In genomic region chr10:34418204-34418756, GRCm38 (mm10) we compare ENCODE assay signal across 8 mouse cellular contexts. TPM values are rescaled to one million over a fixed set of nuclear protein-coding genes. Genes with fewer than 3 reads are reported as not detected.
A peak's percentile ranks its signal among the peaks of the same experiment; 100 is the strongest.
DNase-seq lines count a peak whose midpoint lies in the region; ATAC-seq and TF ChIP-seq lines count a peak whose summit lies in the region.

TSS of gene Nt5dc1 (minus strand) at chr10:34418552.

- DNase-seq in c-Kit-positive CD71-positive TER-119-positive erythroid progenitor cells, embryonic 14.5 days (ENCODE audit: low spot score): peak; percentile 93
- DNase-seq in heart, postnatal 0 days (ENCODE audit: low spot score): peak; percentile 90
- DNase-seq in kidney, postnatal 4 days: peak; percentile 98

- H3K9ac ChIP-seq in forebrain, embryonic 12.5 days: peak within 1 kb of the TSS; percentile 61
- peak within 1 kb of the TSS; percentile 78 for H3K9ac ChIP-seq in heart, postnatal 0 days (replicated peaks; ENCODE audit: low read depth, low read length)
- H3K9ac ChIP-seq in liver, embryonic 16.5 days (ENCODE audit: low read depth, low read length): peak within 1 kb of the TSS; percentile 90
- peak within 1 kb of the TSS; percentile 78 for H3K9ac ChIP-seq in neural tube, embryonic 13.5 days

- TF ChIP-seq CTCF in E14TG2a.4 (conservative IDR thresholded peaks at IDR 0.05; ENCODE audit: low read length): no peak
- no peak for TF ChIP-seq CTCF in heart, postnatal 0 days (IDR thresholded peaks at IDR 0.05; ENCODE audit: low read depth)
- no peak for TF ChIP-seq CTCF in testis, adult 2 months (IDR thresholded peaks at IDR 0.05; ENCODE audit: control insufficient read depth, insufficient read depth, insufficient replicate concordance, low read depth, low read length)

- peak within 1 kb of the TSS; percentile 60 for H3K4me2 ChIP-seq in forebrain, embryonic 12.5 days
- peak within 1 kb of the TSS; percentile 62 for H3K4me2 ChIP-seq in heart, postnatal 0 days (ENCODE audit: low read depth, low read length)
- peak within 1 kb of the TSS; percentile 77 for H3K4me2 ChIP-seq in liver, embryonic 16.5 days (ENCODE audit: low read depth, low read length)
- peak within 1 kb of the TSS; percentile 73 for H3K4me2 ChIP-seq in neural tube, embryonic 13.5 days

- H3K4me3 ChIP-seq in E14TG2a.4 (replicated peaks; ENCODE audit: low read length): peak within 1 kb of the TSS; percentile 91
- H3K4me3 ChIP-seq in forebrain, embryonic 12.5 days (replicated peaks): peak within 1 kb of the TSS; percentile 60
- peak within 1 kb of the TSS; percentile 62 for H3K4me3 ChIP-seq in heart, postnatal 0 days (ENCODE audit: low read depth, low read length)
- peak within 1 kb of the TSS; percentile 86 for H3K4me3 ChIP-seq in liver, embryonic 16.5 days (ENCODE audit: low read depth, low read length)
- peak within 1 kb of the TSS; percentile 65 for H3K4me3 ChIP-seq in neural tube, embryonic 13.5 days
- peak within 1 kb of the TSS; percentile 97 for H3K4me3 ChIP-seq in testis, adult 2 months (ENCODE audit: control insufficient read depth, low read depth, low read length)

- under 1% methylated on average over 49 of the region's 49 CpGs for WGBS in forebrain, embryonic 12.5 days
- WGBS in heart, postnatal 0 days: under 1% methylated on average over 49 of the region's 49 CpGs
- under 1% methylated on average over 49 of the region's 49 CpGs for WGBS in liver, embryonic 16.5 days (ENCODE audit: insufficient replicate concordance)
- WGBS in neural tube, embryonic 13.5 days: under 1% methylated on average over 49 of the region's 49 CpGs

- peak within 1 kb of the TSS; percentile 50; the same call in 1 of the 2 replicates for H3K27ac ChIP-seq in forebrain, embryonic 12.5 days
- H3K27ac ChIP-seq in heart, postnatal 0 days (ENCODE audit: low read depth): peak within 1 kb of the TSS; percentile 73
- H3K27ac ChIP-seq in liver, embryonic 16.5 days (ENCODE audit: low read length): peak within 1 kb of the TSS; percentile 93
- peak within 1 kb of the TSS; percentile 46; the same call in 1 of the 2 replicates for H3K27ac ChIP-seq in neural tube, embryonic 13.5 days (replicated peaks)
- H3K27ac ChIP-seq in testis, adult 2 months (ENCODE audit: control insufficient read depth, insufficient read depth, low read depth, low read length): peak within 1 kb of the TSS; percentile 95

- peaks cover 38% of the 10 kb centered on the region for H3K4me1 ChIP-seq in E14TG2a.4 (replicated peaks; ENCODE audit: low read depth, low read length)
- 0 out of 2 replicates have a peak, but pooled peaks cover 9% of the 10 kb centered on the region for H3K4me1 ChIP-seq in forebrain, embryonic 12.5 days
- H3K4me1 ChIP-seq in heart, postnatal 0 days (ENCODE audit: control insufficient read depth, insufficient read depth): peaks cover 10% of the 10 kb centered on the region; the same call in 1 of the 2 replicates
- H3K4me1 ChIP-seq in liver, embryonic 16.5 days (ENCODE audit: control insufficient read depth, low read depth, low read length): peaks cover 23% of the 10 kb centered on the region
- no peaks in the 10 kb centered on the region for H3K4me1 ChIP-seq in neural tube, embryonic 13.5 days (replicated peaks)
- peaks cover 4% of the 10 kb centered on the region; the same call in 1 of the 2 replicates for H3K4me1 ChIP-seq in testis, adult 2 months (ENCODE audit: control insufficient read depth, insufficient read depth, low read length)

- ATAC-seq in forebrain, embryonic 12.5 days (ENCODE audit: low FRiP score): peak; percentile 98
- ATAC-seq in heart, postnatal 0 days (ENCODE audit: insufficient read depth, low read depth): peak; percentile 100
- peak; percentile 94 for ATAC-seq in liver, embryonic 16.5 days (ENCODE audit: low read depth)
- ATAC-seq in neural tube, embryonic 13.5 days (ENCODE audit: low read depth): peak; percentile 98

- no peaks in the 10 kb centered on the region for H3K27me3 ChIP-seq in E14TG2a.4 (ENCODE audit: insufficient read depth, low read length)
- H3K27me3 ChIP-seq in forebrain, embryonic 12.5 days: no peaks in the 10 kb centered on the region
- no peaks in the 10 kb centered on the region for H3K27me3 ChIP-seq in heart, postnatal 0 days (ENCODE audit: control insufficient read depth, insufficient read depth, low read length)
- H3K27me3 ChIP-seq in liver, embryonic 16.5 days (ENCODE audit: control insufficient read depth, insufficient read depth, low read depth, low read length): no peaks in the 10 kb centered on the region
- no peaks in the 10 kb centered on the region for H3K27me3 ChIP-seq in neural tube, embryonic 13.5 days
- no peaks in the 10 kb centered on the region for H3K27me3 ChIP-seq in testis, adult 2 months (ENCODE audit: control insufficient read depth, insufficient read depth, low read length)

- no peak for TF ChIP-seq EP300 in heart, postnatal 0 days (IDR thresholded peaks at IDR 0.05; ENCODE audit: low read depth)

- H3K9me3 ChIP-seq in E14TG2a.4 (ENCODE audit: low read length): no peaks in the 10 kb centered on the region
- no peaks in the 10 kb centered on the region for H3K9me3 ChIP-seq in forebrain, embryonic 12.5 days
- H3K9me3 ChIP-seq in heart, postnatal 0 days (replicated peaks; ENCODE audit: control insufficient read depth, low read length): no peaks in the 10 kb centered on the region
- H3K9me3 ChIP-seq in liver, embryonic 16.5 days (replicated peaks; ENCODE audit: control insufficient read depth, low read length): no peaks in the 10 kb centered on the region
- H3K9me3 ChIP-seq in neural tube, embryonic 13.5 days: no peaks in the 10 kb centered on the region

- no peaks in the 10 kb centered on the region for H3K36me3 ChIP-seq in E14TG2a.4 (ENCODE audit: insufficient read depth, low read length)
- H3K36me3 ChIP-seq in forebrain, embryonic 12.5 days (replicated peaks): no peaks in the 10 kb centered on the region
- no peaks in the 10 kb centered on the region for H3K36me3 ChIP-seq in heart, postnatal 0 days (replicated peaks; ENCODE audit: control insufficient read depth, insufficient read depth, low read length)
- no peaks in the 10 kb centered on the region for H3K36me3 ChIP-seq in liver, embryonic 16.5 days (ENCODE audit: control insufficient read depth, insufficient read depth)
- H3K36me3 ChIP-seq in neural tube, embryonic 13.5 days: no peaks in the 10 kb centered on the region
- H3K36me3 ChIP-seq in testis, adult 2 months (ENCODE audit: control insufficient read depth, insufficient read depth, low read length): no peaks in the 10 kb centered on the region

- peak; percentile 95 for TF ChIP-seq POLR2A in testis, adult 2 months (IDR thresholded peaks at IDR 0.05; ENCODE audit: control insufficient read depth, low read depth, low read length)

RNA-seq across cellular contexts. Expression of gene Nt5dc1, which starts in this region (rescaled TPM):
- polyA plus RNA-seq in forebrain, embryonic 12.5 days (2016; fragmentation: Nextera tagmentation; extraction: Ambion mirVana): 4.5 and 6.1 TPM in 2 replicates
- 0.42 and 6.8 TPM in 2 replicates for total RNA-seq in heart, postnatal 0 days (2014; rRNA removed; ENCODE audit: low replicate concordance)
- polyA plus RNA-seq in heart, postnatal 0 days (2015; fragmentation: Nextera tagmentation; extraction: Ambion mirVana): 6.3 and 7.5 TPM in 2 replicates
- 6.2 and 7.2 TPM in 2 replicates for polyA plus RNA-seq in liver, embryonic 16.5 days (2015; fragmentation: Nextera tagmentation; extraction: Ambion mirVana)
- polyA plus RNA-seq in neural tube, embryonic 13.5 days (2015; fragmentation: Nextera tagmentation; extraction: Ambion mirVana): 3.1 and 3.4 TPM in 2 replicates
- 17.5 and 18.4 TPM in 2 replicates for polyA plus RNA-seq in testis, adult 2 months (2012; rRNA removed)

Comparison
In these comparisons a context has a peak if more than half of its experiments do, and no peak if none do; other contexts are left out.
1. Peak in every context shown above with its lines: DNase-seq, ATAC-seq, H3K4me3 ChIP-seq and H3K27ac ChIP-seq.